10 mouse cellular contexts compared by ENCODE assay signal in genomic region chr13:53093407-53093806, GRCm38 (mm10).
"Had no signal": no experiment of that assay in that cellular context is flagged by ENCODE, and none has a peak within 500 bp of the region (broad histone marks: within the 10 kb centered on the region; RNA-seq: fewer than 3 reads in every experiment).

No protein-coding gene starts in this region.

- H3K36me3 ChIP-seq: limb, embryonic 15.5 days; midbrain, embryonic 12.5 days had no signal

- DNase-seq: kidney, adult 8-10 months; kidney, postnatal 25 days; left cerebral cortex, postnatal 4 days; right cerebral cortex, postnatal 14 days; thymus, adult 18-20 months; thymus, postnatal 14 days had no signal

- H3K9me3 ChIP-seq: limb, embryonic 15.5 days; midbrain, embryonic 12.5 days had no signal

- H3K9ac ChIP-seq: limb, embryonic 15.5 days; liver, embryonic 14.5 days; midbrain, embryonic 12.5 days had no signal

- H3K27ac ChIP-seq: limb, embryonic 15.5 days; liver, embryonic 14.5 days; midbrain, embryonic 12.5 days had no signal

- H3K4me1 ChIP-seq: midbrain, embryonic 12.5 days had no signal

- H3K4me2 ChIP-seq: limb, embryonic 15.5 days; midbrain, embryonic 12.5 days had no signal

- ATAC-seq: intestine, postnatal 0 days had no signal

- H3K27me3 ChIP-seq: limb, embryonic 15.5 days had no signal

- H3K4me3 ChIP-seq: limb, embryonic 15.5 days; midbrain, embryonic 12.5 days had no signal
